Mouse (Mus musculus): ENCODE measurements around the gene Ap4e1.
A peak's percentile ranks its signal among the peaks of the same experiment; 100 is the strongest.

GRCm38 (mm10) chr2:127006634-127007370, 1.7 kb upstream of the Ap4e1 start:
- TF ChIP-seq CTCF (IDR thresholded peaks at IDR 0.05; ENCODE audit: extremely low read depth, insufficient read depth, insufficient read length, insufficient replicate concordance) (peak; percentile 60; the same call in 1 of the 2 replicates), POLR2A (IDR thresholded peaks at IDR 0.05; ENCODE audit: low read depth, low read length) (no peak)
